Mouse (Mus musculus) left cerebral cortex, adult 2 months (tissue): ENCODE measurements around the gene Spag7. TPM values are rescaled to one million over a fixed set of nuclear protein-coding genes. Genes with fewer than 3 reads are reported as not detected.

Source experiments
- DNase-seq, 2 experiments: peaks; one replicate each; pipeline ENCODE4 v3.0.0; 2021 to 2022; ENCODE audit warnings: low spot score in 2 of 2, mixed read lengths in 1 of 2; ENCODE audit errors: extremely low spot score in 1 of 2
- H3K27ac ChIP-seq: fragments of 200-600 bp; 2 replicates; pipeline ENCODE4 v1.8.1; 2022
- H3K4me3 ChIP-seq: fragments of 200-600 bp; 2 replicates; pipeline ENCODE4 v1.8.1; 2022
- CTCF ChIP-seq: fragments of 200-600 bp; IDR thresholded peaks from 2 replicates; pipeline ENCODE4 v1.8.1; 2022; ENCODE audit warnings: antibody characterized with exemption, mild to moderate bottlenecking, moderate library complexity
- intact Hi-C: fragments of 180-260 bp; cut with DNase I; formaldehyde crosslinking; loops from one replicate; pipeline ENCODE4 v1.15.1; 2025
- total RNA-seq, 2 experiments: library from RNA; stranded (reverse); gene quantifications; 2 replicates each; pipeline ENCODE4 v1.2.3; 2021

Gene Spag7
- total RNA-seq, 2 experiments from 2014 or later = 52.2 to 56.7 TPM

GRCm38 (mm10) chr11:70654923-70655570 lies 14.2 kb downstream of the Spag7 start:
- no peak for TF ChIP-seq CTCF
- intact Hi-C loops = loop anchor here (10.0 kb wide), 1 partner anchor 420 kb away; the partner anchor contains the start of genes 0610010K14Rik, Gm21988 and Rnasek
- peak; percentile 73 to 74 for DNase-seq
- Histone ChIP-seq H3K4me3 (peak overlapping the region; percentile 100), H3K27ac (peak overlapping the region; percentile 99)

- Histone ChIP-seq H3K27ac (peak within 1 kb of the TSS; percentile 99), H3K4me3 (peak within 1 kb of the TSS; percentile 100)
- DNase-seq = peak; percentile 68 to 75
- intact Hi-C loops = loop anchor here (10.0 kb wide), 1 partner anchor 420 kb away; the partner anchor contains the start of genes 0610010K14Rik, Gm21988 and Rnasek
- no peak for TF ChIP-seq CTCF
Observed at GRCm38 (mm10) chr11:70654198-70654922, 14.9 kb downstream of the Spag7 start, which contains the start of gene Pfn1. TSS of gene Pfn1 (minus strand) at chr11:70654644.

GRCm38 (mm10) chr11:70653345-70654197 lies 15.6 kb downstream of the Spag7 start:
- H3K27ac ChIP-seq = peak overlapping the region; percentile 99
- no peak for TF ChIP-seq CTCF
- intact Hi-C loops = loop anchor here (1.0 to 10.0 kb wide), 2 partner anchors 16 to 419 kb away; partner anchors contain the start of genes 0610010K14Rik, Gm21988, Rnasek and Spag7
- DNase-seq = peak; percentile 56 to 63
- H3K4me3 ChIP-seq = peak overlapping the region; percentile 100

GRCm38 (mm10) chr11:70652884-70653344 lies 16.3 kb downstream of the Spag7 start:
- no peak for DNase-seq
- no peak for TF ChIP-seq CTCF
- H3K27ac ChIP-seq = no peak overlapping the region
- intact Hi-C loops = loop anchor here (1.0 to 10.0 kb wide), 2 partner anchors 16 to 418 kb away; partner anchors contain the start of genes 0610010K14Rik, Gm21988, Rnasek and Spag7
- H3K4me3 ChIP-seq = peak overlapping the region; percentile 100

GRCm38 (mm10) chr11:70652029-70652883 lies 17.0 kb downstream of the Spag7 start:
- H3K4me3 ChIP-seq = peak overlapping the region; percentile 100; the same call in 1 of the 2 replicates
- intact Hi-C loops = loop anchor here (10.0 kb wide), 1 partner anchor 417 kb away; the partner anchor contains the start of genes 0610010K14Rik, Gm21988 and Rnasek

GRCm38 (mm10) chr11:70651391-70651790 lies 17.8 kb downstream of the Spag7 start:
- H3K4me3 ChIP-seq = no peak overlapping the region
- H3K27ac ChIP-seq = no peak overlapping the region
- DNase-seq = no peak
- intact Hi-C loops = loop anchor here (10.0 kb wide), 1 partner anchor 417 kb away; the partner anchor contains the start of genes 0610010K14Rik, Gm21988 and Rnasek
- TF ChIP-seq CTCF = no peak

More at GRCm38 (mm10) chr11:70652029-70652883, 17.0 kb downstream of the Spag7 start:
- TF ChIP-seq CTCF = no peak
- DNase-seq = no peak
- no peak overlapping the region for H3K27ac ChIP-seq

GRCm38 (mm10) chr11:70650322-70651175 lies 18.7 kb downstream of the Spag7 start:
- Histone ChIP-seq H3K4me3 (no peak overlapping the region), H3K27ac (no peak overlapping the region)
- no peak for DNase-seq
- no peak for TF ChIP-seq CTCF
- intact Hi-C loops = loop anchor here (10.0 kb wide), 1 partner anchor 416 kb away; the partner anchor contains the start of genes 0610010K14Rik, Gm21988 and Rnasek

- Histone ChIP-seq H3K4me3 (no peak overlapping the region), H3K27ac (no peak overlapping the region)
- TF ChIP-seq CTCF = no peak
- DNase-seq = no peak
- intact Hi-C loops = no loop called here
Observed at GRCm38 (mm10) chr11:70649185-70649734, 20.0 kb downstream of the Spag7 start.

- Histone ChIP-seq H3K4me3 (peak overlapping the region; percentile 70), H3K27ac (no peak overlapping the region)
- intact Hi-C loops = no loop called here
- no peak for DNase-seq
- no peak for TF ChIP-seq CTCF
Observed at GRCm38 (mm10) chr11:70648512-70648911, 20.7 kb downstream of the Spag7 start.
